Mouse (Mus musculus) liver, embryonic 15.5 days (tissue): Measurements from ENCODE around the gene Nmu. TPM values are rescaled to one million over a fixed set of nuclear protein-coding genes. Genes with fewer than 3 reads are reported as not detected.

ENCODE experiments used
- ATAC-seq: fragments of 200-750 bp; cut with Nextera tagmentation; 2 replicates; pipeline ENCODE4 v1.8.0; 2017; ENCODE audit warnings: moderate number of reproducible peaks, mild to moderate bottlenecking, moderate library complexity; ENCODE audit not compliant: insufficient read depth
- H3K27ac ChIP-seq: fragments of 300-500 bp; sonication (generic); replicated peaks from 2 replicates; pipeline ENCODE4 v1.5.1; 2015; ENCODE audit warnings: mild to moderate bottlenecking, inconsistent platforms
- H3K27me3 ChIP-seq: fragments of 300-500 bp; sonication (generic); 2 replicates; pipeline ENCODE4 v1.6.1; 2015; ENCODE audit warnings: mild to moderate bottlenecking, inconsistent platforms
- H3K36me3 ChIP-seq: fragments of 300-500 bp; sonication (generic); replicated peaks from 2 replicates; pipeline ENCODE4 v1.6.1; 2015; ENCODE audit warnings: moderate library complexity, mild to moderate bottlenecking, inconsistent platforms
- H3K4me1 ChIP-seq: fragments of 300-500 bp; sonication (generic); replicated peaks from 2 replicates; pipeline ENCODE4 v1.6.1; 2015; ENCODE audit warnings: inconsistent platforms
- H3K4me2 ChIP-seq: fragments of 300-500 bp; sonication (generic); 2 replicates; pipeline ENCODE4 v1.6.1; 2015; ENCODE audit warnings: moderate library complexity, mild to moderate bottlenecking, inconsistent platforms
- H3K4me3 ChIP-seq: fragments of 300-500 bp; sonication (generic); replicated peaks from 2 replicates; pipeline ENCODE4 v1.5.1; 2015; ENCODE audit warnings: mild to moderate bottlenecking, inconsistent platforms
- H3K9ac ChIP-seq: fragments of 300-500 bp; sonication (generic); 2 replicates; pipeline ENCODE4 v1.6.1; 2015; ENCODE audit warnings: moderate library complexity, mild to moderate bottlenecking, inconsistent platforms
- H3K9me3 ChIP-seq: fragments of 300-500 bp; sonication (generic); replicated peaks from 2 replicates; pipeline ENCODE4 v1.6.1; 2016; ENCODE audit warnings: inconsistent platforms
- WGBS: fragments of 180-500 bp; shearing (Covaris S2); methylation state at CpG from one replicate; pipeline ENCODE4 v1.1.7; 2015; ENCODE audit warnings: mixed read lengths; ENCODE audit not compliant: insufficient replicate concordance; 5-methylcytosine and 5-hydroxymethylcytosine counted together
- polyA plus RNA-seq: library from polyadenylated mRNA; unstranded; fragments of >200 nt; fragmentation: Nextera tagmentation; extraction: Ambion mirVana; gene quantifications from 2 replicates; pipeline ENCODE4 v1.2.1, GENCODE M21; 2015

Gene Nmu
- polyA plus RNA-seq, 1 experiment from 2014 or later = not detected

- no peak overlapping the region for H3K4me2 ChIP-seq
- H3K9me3 ChIP-seq = no peaks in the 10 kb centered on the region
- no peaks in the 10 kb centered on the region for H3K36me3 ChIP-seq
- peaks cover 29% of the 10 kb centered on the region for H3K27me3 ChIP-seq
- 49% methylated on average over 2 of the region's 2 CpGs for WGBS
- H3K27ac ChIP-seq = no peak overlapping the region
- no peak overlapping the region for H3K4me3 ChIP-seq
- no peak overlapping the region for H3K9ac ChIP-seq
- ATAC-seq = no peak
- peaks cover 15% of the 10 kb centered on the region for H3K4me1 ChIP-seq
Measured at GRCm38 (mm10) chr5:76308206-76308605, 55.4 kb downstream of the Nmu start.

GRCm38 (mm10) chr5:76306261-76306660 is 57.3 kb downstream of the Nmu start:
- Histone ChIP-seq H3K9me3 (no peaks in the 10 kb centered on the region), H3K36me3 (no peaks in the 10 kb centered on the region), H3K9ac (no peak overlapping the region), H3K4me3 (no peak overlapping the region), H3K4me2 (no peak overlapping the region), H3K27ac (no peak overlapping the region), H3K4me1 (peaks cover 16% of the 10 kb centered on the region), H3K27me3 (peaks cover 28% of the 10 kb centered on the region)
- ATAC-seq = no peak
- 62% methylated on average over 3 of the region's 3 CpGs for WGBS

GRCm38 (mm10) chr5:76305616-76306015 is 58.0 kb downstream of the Nmu start:
- Histone ChIP-seq H3K27me3 (peaks cover 27% of the 10 kb centered on the region), H3K4me3 (peak overlapping the region; percentile 79), H3K36me3 (no peaks in the 10 kb centered on the region), H3K4me1 (peaks cover 16% of the 10 kb centered on the region), H3K9ac (no peak overlapping the region), H3K27ac (no peak overlapping the region), H3K4me2 (peak overlapping the region; percentile 88), H3K9me3 (no peaks in the 10 kb centered on the region)
- ATAC-seq = no peak
- WGBS = 6% methylated on average over 8 of the region's 8 CpGs

GRCm38 (mm10) chr5:76304452-76305341 is 58.9 kb downstream of the Nmu start, which contains the start of gene Clock:
Gene Clock (minus strand): TSS chr5:76304792.
- peak within 1 kb of the TSS; percentile 69 for H3K9ac ChIP-seq
- under 1% methylated on average over 99 of the region's 104 CpGs for WGBS
- ATAC-seq = peak; percentile 73
- H3K4me1 ChIP-seq = peaks cover 16% of the 10 kb centered on the region
- peak within 1 kb of the TSS; percentile 83 for H3K27ac ChIP-seq
- H3K36me3 ChIP-seq = no peaks in the 10 kb centered on the region
- H3K4me3 ChIP-seq = peak within 1 kb of the TSS; percentile 79
- H3K27me3 ChIP-seq = peaks cover 27% of the 10 kb centered on the region
- peak within 1 kb of the TSS; percentile 88 for H3K4me2 ChIP-seq
- H3K9me3 ChIP-seq = no peaks in the 10 kb centered on the region

GRCm38 (mm10) chr5:76303745-76304451 is 59.7 kb downstream of the Nmu start:
- WGBS = under 1% methylated on average over 100 of the region's 100 CpGs
- Histone ChIP-seq H3K9me3 (no peaks in the 10 kb centered on the region), H3K4me1 (peaks cover 16% of the 10 kb centered on the region), H3K27me3 (peaks cover 27% of the 10 kb centered on the region), H3K4me3 (peak overlapping the region; percentile 79), H3K36me3 (no peaks in the 10 kb centered on the region), H3K27ac (peak overlapping the region; percentile 83), H3K9ac (peak overlapping the region; percentile 69), H3K4me2 (peak overlapping the region; percentile 88)
- ATAC-seq = peak; percentile 77

GRCm38 (mm10) chr5:76303379-76303744 is 60.2 kb downstream of the Nmu start:
- peak overlapping the region; percentile 79 for H3K4me3 ChIP-seq
- peak overlapping the region; percentile 88 for H3K4me2 ChIP-seq
- peaks cover 27% of the 10 kb centered on the region for H3K27me3 ChIP-seq
- H3K27ac ChIP-seq = peak overlapping the region; percentile 83
- H3K4me1 ChIP-seq = peaks cover 16% of the 10 kb centered on the region
- ATAC-seq = no peak
- H3K36me3 ChIP-seq = no peaks in the 10 kb centered on the region
- WGBS = 5% methylated on average over 11 of the region's 11 CpGs
- H3K9me3 ChIP-seq = no peaks in the 10 kb centered on the region
- peak overlapping the region; percentile 69 for H3K9ac ChIP-seq

GRCm38 (mm10) chr5:76302009-76302408 is 61.6 kb downstream of the Nmu start:
- Histone ChIP-seq H3K4me3 (no peak overlapping the region), H3K36me3 (no peaks in the 10 kb centered on the region), H3K27ac (no peak overlapping the region), H3K4me1 (peaks cover 16% of the 10 kb centered on the region), H3K4me2 (no peak overlapping the region), H3K9me3 (no peaks in the 10 kb centered on the region), H3K27me3 (peaks cover 27% of the 10 kb centered on the region), H3K9ac (no peak overlapping the region)
- 61% methylated on average over 2 of the region's 2 CpGs for WGBS
- ATAC-seq = no peak

GRCm38 (mm10) chr5:76289234-76289691 is 74.3 kb downstream of the Nmu start:
- ATAC-seq = no peak
- no peak overlapping the region for H3K9ac ChIP-seq
- no peaks in the 10 kb centered on the region for H3K9me3 ChIP-seq
- no peak overlapping the region for H3K27ac ChIP-seq
- no peak overlapping the region for H3K4me3 ChIP-seq
- WGBS = 70% methylated on average over 8 of the region's 8 CpGs
- H3K27me3 ChIP-seq = no peaks in the 10 kb centered on the region
- H3K4me1 ChIP-seq = peaks cover 9% of the 10 kb centered on the region
- H3K36me3 ChIP-seq = no peaks in the 10 kb centered on the region
- H3K4me2 ChIP-seq = no peak overlapping the region

- no peak overlapping the region for H3K4me2 ChIP-seq
- H3K36me3 ChIP-seq = no peaks in the 10 kb centered on the region
- H3K27ac ChIP-seq = no peak overlapping the region
- ATAC-seq = no peak
- H3K9me3 ChIP-seq = no peaks in the 10 kb centered on the region
- no peaks in the 10 kb centered on the region for H3K27me3 ChIP-seq
- peaks cover 9% of the 10 kb centered on the region for H3K4me1 ChIP-seq
- no peak overlapping the region for H3K4me3 ChIP-seq
- no peak overlapping the region for H3K9ac ChIP-seq
- WGBS = 71% methylated on average over 3 of the region's 3 CpGs
Measured at GRCm38 (mm10) chr5:76288256-76288655, 75.3 kb downstream of the Nmu start.

GRCm38 (mm10) chr5:76287062-76287461 is 76.5 kb downstream of the Nmu start:
- WGBS = 42% methylated on average over 5 of the region's 5 CpGs
- no peak for ATAC-seq

GRCm38 (mm10) chr5:76285699-76286098 is 77.9 kb downstream of the Nmu start:
- WGBS = 85% methylated on average over 4 of the region's 4 CpGs
- H3K9me3 ChIP-seq = no peaks in the 10 kb centered on the region
- no peak overlapping the region for H3K9ac ChIP-seq
- H3K4me3 ChIP-seq = no peak overlapping the region
- peaks cover 9% of the 10 kb centered on the region for H3K4me1 ChIP-seq
- H3K36me3 ChIP-seq = no peaks in the 10 kb centered on the region
- no peak for ATAC-seq
- H3K4me2 ChIP-seq = no peak overlapping the region
- H3K27ac ChIP-seq = no peak overlapping the region
- H3K27me3 ChIP-seq = no peaks in the 10 kb centered on the region

More at GRCm38 (mm10) chr5:76287062-76287461, 76.5 kb downstream of the Nmu start:
- no peaks in the 10 kb centered on the region for H3K27me3 ChIP-seq
- no peaks in the 10 kb centered on the region for H3K36me3 ChIP-seq
- H3K4me1 ChIP-seq = peaks cover 9% of the 10 kb centered on the region
- H3K27ac ChIP-seq = no peak overlapping the region
- H3K9me3 ChIP-seq = no peaks in the 10 kb centered on the region
- no peak overlapping the region for H3K4me2 ChIP-seq
- H3K4me3 ChIP-seq = no peak overlapping the region
- H3K9ac ChIP-seq = no peak overlapping the region
